Mouse (Mus musculus): ENCODE measurements around the gene Dus3l. TPM values are rescaled to one million over a fixed set of nuclear protein-coding genes. Genes with fewer than 3 reads are reported as not detected.

Dus3l gene
- polyA plus RNA-seq, 1 experiment from 2014 or later = 99.9 TPM

GRCm38 (mm10) chr17:56744173-56744572 is 20.4 kb upstream of the Dus3l start:
- H3K27ac ChIP-seq (ENCODE audit: low read depth, low read length) = no peak overlapping the region
- no peak overlapping the region for H3K4me3 ChIP-seq (ENCODE audit: low read length)
- no peak for ATAC-seq
- H3K9me3 ChIP-seq (ENCODE audit: control insufficient read depth, low read length) = no peaks in the 10 kb centered on the region
- no peaks in the 10 kb centered on the region for H3K36me3 ChIP-seq (ENCODE audit: control insufficient read depth, insufficient read depth, low read length)
- H3K9ac ChIP-seq (ENCODE audit: low read depth, low read length) = no peak overlapping the region
- no peaks in the 10 kb centered on the region for H3K4me1 ChIP-seq (ENCODE audit: control insufficient read depth, insufficient read depth, low read depth, low read length)
- peaks cover 2% of the 10 kb centered on the region for H3K27me3 ChIP-seq (replicated peaks; ENCODE audit: control insufficient read depth, insufficient read depth, low read length)
- 67% methylated on average over 5 of the region's 5 CpGs for WGBS
- H3K4me2 ChIP-seq (ENCODE audit: low read length) = no peak overlapping the region

GRCm38 (mm10) chr17:56751404-56752072 is 13.0 kb upstream of the Dus3l start:
- Histone ChIP-seq H3K4me1 (ENCODE audit: control insufficient read depth, insufficient read depth, low read depth, low read length) (no peaks in the 10 kb centered on the region), H3K4me2 (ENCODE audit: low read length) (peak overlapping the region; percentile 54), H3K36me3 (ENCODE audit: control insufficient read depth, insufficient read depth, low read length) (no peaks in the 10 kb centered on the region), H3K27ac (ENCODE audit: low read depth, low read length) (no peak overlapping the region), H3K9ac (ENCODE audit: low read depth, low read length) (peak overlapping the region; percentile 56), H3K9me3 (ENCODE audit: control insufficient read depth, low read length) (peaks cover 5% of the 10 kb centered on the region; the same call in 1 of the 2 replicates), H3K27me3 (replicated peaks; ENCODE audit: control insufficient read depth, insufficient read depth, low read length) (peaks cover 40% of the 10 kb centered on the region), H3K4me3 (ENCODE audit: low read length) (peak overlapping the region; percentile 41)
- ATAC-seq = peak; percentile 83
- 21% methylated on average over 69 of the region's 71 CpGs for WGBS

GRCm38 (mm10) chr17:56753452-56753851 is 11.1 kb upstream of the Dus3l start:
- no peak overlapping the region for H3K4me3 ChIP-seq (ENCODE audit: low read length)
- peaks cover 60% of the 10 kb centered on the region for H3K27me3 ChIP-seq (replicated peaks; ENCODE audit: control insufficient read depth, insufficient read depth, low read length)
- H3K9ac ChIP-seq (ENCODE audit: low read depth, low read length) = no peak overlapping the region
- 22% methylated on average over 11 of the region's 15 CpGs for WGBS
- H3K9me3 ChIP-seq (ENCODE audit: control insufficient read depth, low read length) = peaks cover 5% of the 10 kb centered on the region; the same call in 1 of the 2 replicates
- no peak overlapping the region for H3K4me2 ChIP-seq (ENCODE audit: low read length)
- ATAC-seq = no peak
- H3K27ac ChIP-seq (ENCODE audit: low read depth, low read length) = no peak overlapping the region
- H3K4me1 ChIP-seq (ENCODE audit: control insufficient read depth, insufficient read depth, low read depth, low read length) = peaks cover 10% of the 10 kb centered on the region
- no peaks in the 10 kb centered on the region for H3K36me3 ChIP-seq (ENCODE audit: control insufficient read depth, insufficient read depth, low read length)

GRCm38 (mm10) chr17:56754271-56755185 is 10.0 kb upstream of the Dus3l start:
- Histone ChIP-seq H3K36me3 (ENCODE audit: control insufficient read depth, insufficient read depth, low read length) (no peaks in the 10 kb centered on the region), H3K27ac (ENCODE audit: low read depth, low read length) (no peak overlapping the region), H3K4me3 (ENCODE audit: low read length) (no peak overlapping the region), H3K9me3 (ENCODE audit: control insufficient read depth, low read length) (peaks cover 5% of the 10 kb centered on the region; the same call in 1 of the 2 replicates), H3K4me1 (ENCODE audit: control insufficient read depth, insufficient read depth, low read depth, low read length) (peaks cover 10% of the 10 kb centered on the region), H3K9ac (ENCODE audit: low read depth, low read length) (no peak overlapping the region), H3K4me2 (ENCODE audit: low read length) (no peak overlapping the region), H3K27me3 (replicated peaks; ENCODE audit: control insufficient read depth, insufficient read depth, low read length) (peaks cover 62% of the 10 kb centered on the region)
- WGBS = 18% methylated on average over 36 of the region's 36 CpGs
- ATAC-seq = no peak

- 2% methylated on average over 34 of the region's 51 CpGs for WGBS
- peak overlapping the region; percentile 91 for H3K4me2 ChIP-seq (ENCODE audit: low read length)
- ATAC-seq = no peak
- peak overlapping the region; percentile 51 for H3K4me3 ChIP-seq (ENCODE audit: low read length)
- peaks cover 60% of the 10 kb centered on the region for H3K27me3 ChIP-seq (replicated peaks; ENCODE audit: control insufficient read depth, insufficient read depth, low read length)
- H3K9ac ChIP-seq (ENCODE audit: low read depth, low read length) = peak overlapping the region; percentile 56
- H3K9me3 ChIP-seq (ENCODE audit: control insufficient read depth, low read length) = peaks cover 5% of the 10 kb centered on the region; the same call in 1 of the 2 replicates
- H3K27ac ChIP-seq (ENCODE audit: low read depth, low read length) = no peak overlapping the region
- H3K36me3 ChIP-seq (ENCODE audit: control insufficient read depth, insufficient read depth, low read length) = no peaks in the 10 kb centered on the region
- H3K4me1 ChIP-seq (ENCODE audit: control insufficient read depth, insufficient read depth, low read depth, low read length) = peaks cover 13% of the 10 kb centered on the region
Observed at GRCm38 (mm10) chr17:56756703-56757399, 7.7 kb upstream of the Dus3l start.

GRCm38 (mm10) chr17:56757416-56758123 is 7.0 kb upstream of the Dus3l start, which contains the start of gene Nrtn:
TSS of gene Nrtn (minus strand) at chr17:56757530.
- WGBS = under 1% methylated on average over 36 of the region's 48 CpGs
- Histone ChIP-seq H3K4me1 (ENCODE audit: control insufficient read depth, insufficient read depth, low read depth, low read length) (peaks cover 17% of the 10 kb centered on the region), H3K9ac (ENCODE audit: low read depth, low read length) (peak within 1 kb of the TSS; percentile 56), H3K36me3 (ENCODE audit: control insufficient read depth, insufficient read depth, low read length) (no peaks in the 10 kb centered on the region), H3K27me3 (replicated peaks; ENCODE audit: control insufficient read depth, insufficient read depth, low read length) (peaks cover 60% of the 10 kb centered on the region), H3K27ac (ENCODE audit: low read depth, low read length) (no peak within 1 kb of the TSS), H3K4me2 (ENCODE audit: low read length) (peak within 1 kb of the TSS; percentile 91), H3K9me3 (ENCODE audit: control insufficient read depth, low read length) (peaks cover 5% of the 10 kb centered on the region; the same call in 1 of the 2 replicates), H3K4me3 (ENCODE audit: low read length) (peak within 1 kb of the TSS; percentile 51)
- 0 out of 2 replicates have a peak, but pooled peaks have one; percentile 5 for ATAC-seq

- Histone ChIP-seq H3K27me3 (replicated peaks; ENCODE audit: control insufficient read depth, insufficient read depth, low read length) (peaks cover 58% of the 10 kb centered on the region), H3K4me3 (ENCODE audit: low read length) (no peak overlapping the region), H3K9ac (ENCODE audit: low read depth, low read length) (no peak overlapping the region), H3K4me1 (ENCODE audit: control insufficient read depth, insufficient read depth, low read depth, low read length) (peaks cover 22% of the 10 kb centered on the region), H3K36me3 (ENCODE audit: control insufficient read depth, insufficient read depth, low read length) (no peaks in the 10 kb centered on the region), H3K4me2 (ENCODE audit: low read length) (no peak overlapping the region), H3K9me3 (ENCODE audit: control insufficient read depth, low read length) (peaks cover 5% of the 10 kb centered on the region; the same call in 1 of the 2 replicates), H3K27ac (ENCODE audit: low read depth, low read length) (no peak overlapping the region)
- ATAC-seq = no peak
- WGBS = 6% methylated on average over 12 of the region's 12 CpGs
Observed at GRCm38 (mm10) chr17:56758132-56758531, 6.4 kb upstream of the Dus3l start.

- Histone ChIP-seq H3K9me3 (ENCODE audit: control insufficient read depth, low read length) (peaks cover 3% of the 10 kb centered on the region; the same call in 1 of the 2 replicates), H3K4me2 (ENCODE audit: low read length) (no peak overlapping the region), H3K4me3 (ENCODE audit: low read length) (no peak overlapping the region), H3K27me3 (replicated peaks; ENCODE audit: control insufficient read depth, insufficient read depth, low read length) (peaks cover 48% of the 10 kb centered on the region), H3K27ac (ENCODE audit: low read depth, low read length) (no peak overlapping the region), H3K4me1 (ENCODE audit: control insufficient read depth, insufficient read depth, low read depth, low read length) (peaks cover 22% of the 10 kb centered on the region), H3K36me3 (ENCODE audit: control insufficient read depth, insufficient read depth, low read length) (no peaks in the 10 kb centered on the region), H3K9ac (ENCODE audit: low read depth, low read length) (no peak overlapping the region)
- 44% methylated on average over 7 of the region's 7 CpGs for WGBS
- no peak for ATAC-seq
Observed at GRCm38 (mm10) chr17:56759261-56759660, 5.3 kb upstream of the Dus3l start.

Data from hindbrain, embryonic 16.5 days (tissue).